Mouse (Mus musculus) erythroblast, embryonic 14.5 days (primary cell): ENCODE measurements around the gene Nupl1. TPM values are rescaled to one million over a fixed set of nuclear protein-coding genes. Genes with fewer than 3 reads are reported as not detected.

ENCODE experiments used
- H3K27me3 ChIP-seq: 2 replicates; pipeline ENCODE4 v1.6.1; 2012; ENCODE audit warnings: inconsistent platforms; ENCODE audit not compliant: control insufficient read depth
- H3K36me3 ChIP-seq: 2 replicates; pipeline ENCODE4 v1.6.1; 2012; ENCODE audit warnings: mild to moderate bottlenecking, inconsistent platforms; ENCODE audit not compliant: control insufficient read depth
- H3K4me1 ChIP-seq: 2 replicates; pipeline ENCODE4 v1.6.1; 2012; ENCODE audit warnings: inconsistent platforms; ENCODE audit not compliant: control insufficient read depth
- H3K4me3 ChIP-seq: replicated peaks from 2 replicates; pipeline ENCODE3; 2012; ENCODE audit warnings: moderate library complexity, mild to moderate bottlenecking, inconsistent platforms
- H3K9me3 ChIP-seq: 2 replicates; pipeline ENCODE4 v1.6.1; 2012; ENCODE audit warnings: low read length, inconsistent platforms, mixed read lengths; ENCODE audit not compliant: control insufficient read depth
- GATA1 ChIP-seq: IDR thresholded peaks from 2 replicates; pipeline ENCODE4 v1.6.1; 2012; ENCODE audit warnings: low read length, inconsistent platforms, mixed read lengths
- TAL1 ChIP-seq: IDR thresholded peaks from 3 replicates; pipeline ENCODE4 v1.6.1; 2012; ENCODE audit warnings: low read length, inconsistent platforms, mixed read lengths
- polyA plus RNA-seq: library from polyadenylated mRNA; stranded (reverse); fragments of >175 nt; gene quantifications from 2 replicates; pipeline ENCODE4 v1.2.3, GENCODE M21; 2012

Gene Nupl1
- polyA plus RNA-seq, 1 experiment, result not detected

DNA sequence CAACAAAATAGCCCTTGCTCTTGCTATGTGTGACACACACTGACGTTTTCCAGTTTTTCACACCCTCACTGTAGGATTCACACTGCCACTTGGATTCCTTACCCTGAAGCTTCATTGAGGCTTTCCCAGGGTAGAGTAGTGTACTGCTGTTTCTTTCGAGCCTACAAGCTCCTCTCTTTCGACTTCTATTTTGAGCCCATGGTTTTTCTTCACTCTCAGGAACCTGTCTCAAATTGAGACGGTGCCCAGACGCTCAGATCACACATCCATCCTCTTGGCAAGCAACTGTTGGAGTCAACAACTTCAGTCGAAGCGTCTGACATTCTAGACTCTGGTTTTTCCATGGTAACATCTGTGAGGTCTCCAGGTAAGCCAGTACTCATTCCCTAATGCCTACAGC lies 54.3 kb downstream of the Nupl1 start, which contains the start of gene Atp8a2:
TSS of gene Atp8a2 (minus strand) at position 296 of the 400 bp plus-strand sequence.
- Histone ChIP-seq H3K9me3 (no peaks in the 10 kb centered on the region), H3K4me1 (no peaks in the 10 kb centered on the region), H3K36me3 (no peaks in the 10 kb centered on the region), H3K27me3 (no peaks in the 10 kb centered on the region), H3K4me3 (no peak within 1 kb of the TSS)
- TF ChIP-seq TAL1, result no peak
- TF ChIP-seq GATA1, result no peak

DNA sequence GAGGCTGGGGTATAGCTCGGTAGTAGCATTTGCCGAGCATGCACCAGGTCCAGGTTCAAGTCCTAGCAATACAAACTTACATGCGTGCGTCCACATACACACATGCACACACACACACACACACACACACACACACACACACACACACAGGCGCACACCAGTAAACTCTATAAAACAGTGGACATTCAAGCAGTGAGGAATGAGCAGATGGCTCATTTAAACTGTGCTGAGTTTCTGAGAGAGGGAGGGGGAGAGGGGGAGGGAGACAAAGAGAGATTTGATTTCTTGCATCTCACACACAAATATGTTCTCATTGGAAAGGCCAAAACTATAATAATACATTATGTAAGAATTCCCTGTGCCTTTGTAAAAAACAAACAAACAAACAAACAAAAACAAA lies 55.2 kb downstream of the Nupl1 start:
- Histone ChIP-seq H3K27me3 (no peaks in the 10 kb centered on the region), H3K36me3 (no peaks in the 10 kb centered on the region), H3K4me1 (no peaks in the 10 kb centered on the region), H3K4me3 (no peak overlapping the region), H3K9me3 (peaks cover 3% of the 10 kb centered on the region)
- TF ChIP-seq TAL1 (no peak), GATA1 (no peak)

DNA sequence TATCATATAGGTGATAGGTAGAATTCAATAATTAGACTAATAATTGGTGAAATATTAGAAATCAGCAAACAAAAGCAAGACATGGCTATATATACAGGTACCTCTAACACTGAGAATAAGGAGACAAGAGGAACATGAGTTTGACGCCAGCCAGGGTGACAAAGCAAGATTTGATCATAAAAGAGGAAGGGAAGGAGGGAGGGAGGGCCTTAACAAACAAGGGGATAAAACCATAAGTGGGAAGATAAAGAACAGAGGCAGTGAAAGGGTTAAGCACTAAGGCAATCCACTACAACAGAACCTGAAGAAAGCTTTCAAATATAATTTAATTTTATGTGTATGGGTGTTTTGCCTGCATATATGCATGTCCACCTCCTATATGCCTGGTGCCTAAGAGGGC lies 56.6 kb downstream of the Nupl1 start:
- TF ChIP-seq GATA1 (no peak), TAL1 (no peak)
- no peak overlapping the region for H3K4me3 ChIP-seq

DNA sequence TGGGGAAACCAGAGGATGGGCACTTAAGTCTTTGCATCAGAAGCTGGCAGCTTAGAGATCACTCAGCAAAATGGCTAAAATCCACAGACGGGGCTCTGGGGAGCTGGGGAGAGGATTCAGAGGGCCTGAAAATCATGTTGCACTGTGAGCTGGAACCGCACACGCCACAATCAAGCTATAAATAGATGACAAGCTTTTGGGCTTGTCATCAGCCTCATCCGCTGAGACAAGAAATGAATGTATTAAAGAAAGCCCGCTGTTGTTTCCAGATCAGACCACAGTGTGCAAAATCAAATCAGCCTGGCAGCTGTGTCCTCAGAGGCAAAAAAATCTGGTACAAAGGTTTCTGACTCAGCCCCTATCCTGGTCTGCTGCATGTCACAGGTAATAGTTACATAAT lies 61.5 kb downstream of the Nupl1 start:
- Histone ChIP-seq H3K9me3 (peaks cover 3% of the 10 kb centered on the region), H3K27me3 (no peaks in the 10 kb centered on the region), H3K4me3 (no peak overlapping the region), H3K4me1 (no peaks in the 10 kb centered on the region), H3K36me3 (no peaks in the 10 kb centered on the region)
- no peak for TF ChIP-seq GATA1
- TF ChIP-seq TAL1, result no peak

More for the DNA sequence above, 56.6 kb downstream of the Nupl1 start:
- Histone ChIP-seq H3K4me1 (no peaks in the 10 kb centered on the region), H3K27me3 (no peaks in the 10 kb centered on the region), H3K36me3 (no peaks in the 10 kb centered on the region), H3K9me3 (peaks cover 3% of the 10 kb centered on the region)

DNA sequence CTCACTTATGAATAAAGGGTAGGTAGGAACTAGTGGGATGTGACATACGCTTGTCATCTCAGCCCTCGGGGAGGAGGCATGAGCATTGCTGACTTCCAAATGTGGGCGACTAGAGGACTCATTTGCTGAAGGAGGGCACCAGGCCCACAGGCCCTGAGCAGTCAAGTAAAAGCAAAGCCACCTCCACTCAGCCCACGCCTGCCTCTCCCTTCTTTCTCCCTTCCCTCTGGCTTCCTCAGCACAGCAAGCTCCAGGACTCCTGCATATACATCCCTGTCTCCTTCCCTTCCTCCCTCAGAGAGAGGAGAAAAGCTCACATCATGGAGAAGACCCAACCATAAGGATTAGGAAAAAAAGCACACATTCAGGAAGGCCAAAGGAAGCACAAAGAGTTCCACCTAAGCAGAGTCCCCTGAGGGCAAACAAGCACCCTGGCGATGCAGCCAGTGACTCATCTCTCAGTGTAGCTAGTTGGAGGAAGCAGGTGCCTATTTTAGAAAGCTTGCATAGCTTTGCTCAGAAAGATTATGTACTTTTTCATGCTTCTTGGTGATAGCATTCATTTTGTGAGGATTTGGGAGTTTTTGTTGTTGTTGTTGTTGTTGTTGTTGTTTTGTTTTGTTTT lies 62.9 kb downstream of the Nupl1 start:
- no peak for TF ChIP-seq TAL1
- no peak for TF ChIP-seq GATA1
- Histone ChIP-seq H3K9me3 (peaks cover 3% of the 10 kb centered on the region), H3K4me1 (no peaks in the 10 kb centered on the region), H3K36me3 (no peaks in the 10 kb centered on the region), H3K4me3 (no peak overlapping the region), H3K27me3 (no peaks in the 10 kb centered on the region)

DNA sequence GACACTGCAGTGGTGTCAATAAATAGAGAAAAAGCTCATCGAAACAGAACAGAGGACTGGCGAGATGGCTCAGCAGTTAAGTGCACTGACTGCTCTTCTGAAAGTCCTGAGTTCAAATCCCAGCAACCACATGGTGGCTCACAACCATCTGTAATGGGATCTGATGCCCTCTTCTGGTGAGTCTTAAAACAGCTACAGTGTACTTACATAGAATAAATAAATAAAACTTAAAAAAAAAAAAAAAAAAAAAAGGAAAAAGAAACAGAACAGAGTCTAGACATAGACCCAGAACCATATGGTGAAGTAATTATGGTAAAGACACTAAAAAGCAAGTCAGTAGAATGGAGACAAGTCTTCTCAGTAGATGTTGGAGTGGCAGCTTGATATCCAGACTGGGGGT lies 69.9 kb downstream of the Nupl1 start:
- no peaks in the 10 kb centered on the region for H3K36me3 ChIP-seq
- H3K9me3 ChIP-seq, result no peaks in the 10 kb centered on the region; the same call in 1 of the 2 replicates
- H3K4me3 ChIP-seq, result no peak overlapping the region
- peaks cover 32% of the 10 kb centered on the region for H3K27me3 ChIP-seq
- TF ChIP-seq TAL1, result no peak
- TF ChIP-seq GATA1, result no peak
- H3K4me1 ChIP-seq, result peaks cover 7% of the 10 kb centered on the region

DNA sequence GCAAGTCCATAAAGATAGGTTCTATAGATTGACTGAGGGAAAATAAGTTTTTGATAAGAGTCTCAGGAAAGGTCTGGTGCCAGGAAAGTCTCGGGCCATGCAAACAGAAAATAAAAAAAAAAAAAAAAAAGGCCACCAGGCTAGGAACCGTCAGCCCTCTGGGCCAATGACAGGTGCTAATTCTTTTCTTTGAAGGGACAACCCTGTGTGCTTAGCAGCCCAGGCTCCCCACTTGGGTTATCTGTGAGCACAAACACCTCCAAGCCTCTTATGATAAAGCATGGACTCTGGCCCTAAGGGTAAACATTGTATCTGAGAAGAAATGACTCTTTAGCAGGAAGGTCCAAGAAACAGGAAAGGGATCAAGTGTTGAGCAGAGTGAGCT lies 72.7 kb downstream of the Nupl1 start:
- TF ChIP-seq TAL1 (no peak), GATA1 (no peak)
- Histone ChIP-seq H3K27me3 (peaks cover 44% of the 10 kb centered on the region), H3K9me3 (no peaks in the 10 kb centered on the region; the same call in 1 of the 2 replicates), H3K4me3 (no peak overlapping the region), H3K4me1 (peaks cover 7% of the 10 kb centered on the region), H3K36me3 (no peaks in the 10 kb centered on the region)

DNA sequence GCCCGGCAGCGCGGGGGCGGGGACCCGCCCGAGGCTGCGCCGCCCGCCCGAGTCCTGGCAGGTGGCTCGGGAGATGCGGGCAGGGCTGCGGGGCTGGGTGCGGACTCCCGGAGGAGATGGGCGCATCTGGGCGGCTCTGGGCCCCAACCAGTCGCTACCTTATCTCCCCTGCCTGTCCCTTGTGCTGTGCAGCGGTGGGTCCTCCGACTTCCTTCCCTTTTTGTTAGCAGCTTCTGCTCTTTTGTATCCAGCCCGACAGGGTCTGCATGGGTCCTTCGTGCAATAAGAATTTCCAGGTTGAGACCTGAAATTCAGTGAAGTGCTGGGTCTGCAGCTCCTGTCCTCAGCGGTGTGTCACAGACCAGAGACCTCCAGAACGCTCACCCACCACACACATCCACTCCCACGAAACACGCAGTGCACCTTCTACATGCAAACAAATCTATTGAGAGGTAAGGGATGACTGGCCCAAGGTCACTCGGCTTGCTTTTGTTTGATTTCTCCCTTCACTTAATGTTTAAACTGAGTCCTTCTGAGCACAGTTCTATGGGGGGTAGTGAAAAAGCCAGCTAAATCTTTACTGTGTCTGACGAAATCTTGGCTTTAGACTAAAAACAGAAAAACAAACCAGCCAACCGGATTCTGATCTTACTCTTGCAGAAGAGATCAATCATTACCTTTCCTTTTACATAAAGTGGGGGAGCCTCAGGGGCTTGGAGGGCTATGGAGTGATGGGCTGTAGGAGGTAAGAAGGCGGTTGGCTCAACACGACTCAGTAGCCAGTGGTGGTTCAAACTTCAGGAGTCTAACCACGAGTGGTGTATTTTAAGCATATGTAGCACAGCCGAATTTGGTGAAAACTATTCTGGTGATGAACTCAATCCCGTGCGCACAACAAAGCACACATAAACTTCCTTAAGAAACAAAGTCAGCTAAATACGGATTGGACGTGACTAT lies 73.3 kb downstream of the Nupl1 start:
- Histone ChIP-seq H3K9me3 (no peaks in the 10 kb centered on the region; the same call in 1 of the 2 replicates), H3K36me3 (no peaks in the 10 kb centered on the region), H3K27me3 (peaks cover 44% of the 10 kb centered on the region), H3K4me3 (peak overlapping the region; percentile 57), H3K4me1 (peaks cover 7% of the 10 kb centered on the region)
- TF ChIP-seq TAL1, result no peak
- no peak for TF ChIP-seq GATA1
